Mouse (Mus musculus) midbrain, embryonic 14.5 days (tissue): ENCODE measurements around the gene Usp36. TPM values are rescaled to one million over a fixed set of nuclear protein-coding genes. Genes with fewer than 3 reads are reported as not detected.
A peak's percentile ranks its signal among the peaks of the same experiment; 100 is the strongest.

ENCODE experiments used
- ATAC-seq: fragments of 200-750 bp; cut with Nextera tagmentation; 2 replicates; pipeline ENCODE4 v1.8.0; 2017; ENCODE audit warnings: moderate number of reproducible peaks, moderate library complexity; ENCODE audit not compliant: low FRiP score, low TSS enrichment
- DNase-seq: peaks from one replicate; pipeline ENCODE4 v3.0.0-alpha.2; 2015
- H3K27ac ChIP-seq: fragments of 300-500 bp; sonication (generic); replicated peaks from 2 replicates; pipeline ENCODE4 v1.5.1; 2014; ENCODE audit warnings: mild to moderate bottlenecking, low read depth, low read length, moderate library complexity
- H3K27me3 ChIP-seq: fragments of 300-500 bp; sonication (generic); 2 replicates; pipeline ENCODE4 v1.6.1; 2014; ENCODE audit warnings: low read length, control low read depth, mixed read lengths; ENCODE audit not compliant: control insufficient read depth, insufficient read depth
- H3K36me3 ChIP-seq: fragments of 300-500 bp; sonication (generic); 2 replicates; pipeline ENCODE4 v1.6.1; 2014; ENCODE audit warnings: low read length, control low read depth; ENCODE audit not compliant: control insufficient read depth, insufficient read depth
- H3K4me1 ChIP-seq: fragments of 300-500 bp; sonication (generic); 2 replicates; pipeline ENCODE4 v1.6.1; 2014; ENCODE audit warnings: mild to moderate bottlenecking, antibody characterized with exemption, low read length, control low read depth; ENCODE audit not compliant: control insufficient read depth, insufficient read depth
- H3K4me2 ChIP-seq: fragments of 300-500 bp; sonication (generic); 2 replicates; pipeline ENCODE4 v1.6.1; 2014; ENCODE audit warnings: mild to moderate bottlenecking, low read length, moderate library complexity
- H3K4me3 ChIP-seq: fragments of 300-500 bp; sonication (generic); replicated peaks from 2 replicates; pipeline ENCODE4 v1.5.1; 2014; ENCODE audit warnings: low read depth, low read length
- H3K9ac ChIP-seq: fragments of 300-500 bp; sonication (generic); replicated peaks from 2 replicates; pipeline ENCODE4 v1.6.1; 2014; ENCODE audit warnings: mild to moderate bottlenecking, low read length, moderate library complexity
- H3K9me3 ChIP-seq: fragments of 300-500 bp; sonication (generic); 2 replicates; pipeline ENCODE4 v1.6.1; 2016; ENCODE audit warnings: low read length, control low read depth, mixed read lengths; ENCODE audit not compliant: control insufficient read depth
- WGBS: fragments of 180-500 bp; shearing (Covaris S2); extraction: QIAGEN DNeasy Blood & Tissue Kit; methylation state at CpG from one replicate; pipeline ENCODE4 v1.1.7; 2014; 5-methylcytosine and 5-hydroxymethylcytosine counted together
- polyA plus RNA-seq: library from polyadenylated mRNA; unstranded; fragments of >200 nt; fragmentation: Nextera tagmentation; extraction: Ambion mirVana; gene quantifications from 2 replicates; pipeline ENCODE4 v1.2.1, GENCODE M21; 2014

The Usp36 gene
- polyA plus RNA-seq: 11.7 and 13.4 TPM in 2 replicates

DNA sequence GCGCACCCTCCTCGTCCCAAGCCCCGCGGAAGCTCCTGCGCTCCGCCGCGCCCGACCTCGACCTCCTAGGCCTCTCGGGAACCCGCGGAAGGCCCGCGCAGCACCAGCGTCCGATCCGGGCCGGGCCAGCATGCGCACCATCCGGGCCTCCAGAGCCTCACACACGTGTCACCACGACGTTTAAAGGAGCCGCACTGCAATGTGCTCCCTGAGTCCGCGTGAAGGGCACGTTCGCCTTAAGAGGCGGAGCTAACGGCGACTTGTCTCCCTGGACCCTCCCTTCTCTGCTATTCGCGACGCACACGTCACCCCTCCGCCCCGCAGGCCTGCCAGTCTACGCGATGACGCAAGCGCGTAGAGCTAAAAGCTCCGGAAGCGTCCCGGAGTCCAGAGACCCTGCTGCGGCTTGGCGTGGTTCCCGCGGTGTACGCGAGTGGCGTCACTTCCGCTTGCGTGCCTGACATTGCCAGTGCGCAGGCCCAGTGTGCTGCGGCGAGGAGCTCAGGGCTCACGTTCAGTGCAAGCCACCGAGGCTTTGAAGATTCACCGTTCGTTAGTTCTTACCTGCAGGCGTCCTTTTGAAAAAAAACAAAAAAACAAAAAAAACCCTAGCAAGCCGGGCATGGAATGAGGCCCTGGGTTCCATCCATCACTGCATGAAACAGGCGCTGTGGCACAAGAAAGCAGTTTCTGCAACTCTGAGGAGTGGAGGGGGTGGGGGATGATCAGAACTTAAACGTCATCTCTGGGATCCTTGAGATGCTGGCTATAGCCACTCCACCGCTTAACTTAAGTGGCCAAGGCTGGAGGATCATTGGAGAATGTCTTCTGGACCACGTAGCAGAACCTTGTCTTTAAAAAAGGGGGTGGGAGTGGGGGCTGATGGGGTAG, at the start of gene Usp36:
Gene Usp36 (minus strand): TSS at position 246 of the 891 bp plus-strand sequence.
- Histone ChIP-seq H3K9me3 (no peaks in the 10 kb centered on the region), H3K4me1 (peaks cover 9% of the 10 kb centered on the region), H3K9ac (peak within 1 kb of the TSS; percentile 86), H3K27ac (peak within 1 kb of the TSS; percentile 88), H3K4me3 (peak within 1 kb of the TSS; percentile 92), H3K4me2 (peak within 1 kb of the TSS; percentile 84), H3K36me3 (peaks cover 19% of the 10 kb centered on the region), H3K27me3 (no peaks in the 10 kb centered on the region)
- WGBS: 1% methylated on average over 68 of the region's 68 CpGs
- ATAC-seq (peak; percentile 98), DNase-seq (peak; percentile 100)

DNA sequence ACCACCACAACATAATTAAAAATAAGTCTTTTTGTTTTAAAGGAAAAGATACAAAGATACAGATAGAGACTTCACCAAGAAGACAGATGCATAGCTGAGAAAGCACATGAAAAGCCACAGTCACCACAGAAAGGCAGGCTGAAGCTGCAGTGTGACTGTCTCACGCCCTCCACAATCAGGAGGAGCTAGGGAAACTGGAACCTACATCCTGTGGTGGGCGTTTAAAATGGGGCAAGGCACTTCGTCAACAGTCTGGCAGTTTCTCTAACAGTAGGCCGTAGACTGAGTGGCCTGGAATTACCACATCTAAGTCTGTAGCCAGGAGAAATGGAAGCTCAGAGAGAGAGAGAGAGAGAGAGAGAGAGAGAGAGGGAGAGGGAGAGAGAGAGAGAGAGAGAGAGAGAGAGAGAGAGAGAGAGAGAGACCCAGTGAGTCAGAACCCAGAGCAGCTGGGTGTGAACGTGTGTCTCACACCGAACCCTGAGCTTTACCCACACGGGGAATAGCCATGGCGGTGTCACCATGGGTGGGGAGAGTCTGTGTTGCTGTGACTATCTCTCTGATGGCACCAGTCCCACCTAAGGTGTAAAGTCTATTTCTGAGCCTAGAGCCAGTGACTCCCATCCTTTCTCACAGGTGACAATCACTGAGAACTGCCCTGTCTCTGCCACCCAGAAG, 47.6 kb upstream of the Usp36 start:
- Histone ChIP-seq H3K9ac (no peak overlapping the region), H3K9me3 (no peaks in the 10 kb centered on the region), H3K4me3 (no peak overlapping the region), H3K36me3 (0 out of 2 replicates have a peak, but pooled peaks cover 10% of the 10 kb centered on the region), H3K27me3 (no peaks in the 10 kb centered on the region), H3K4me2 (no peak overlapping the region), H3K27ac (no peak overlapping the region), H3K4me1 (peaks cover 10% of the 10 kb centered on the region)
- no peak for DNase-seq
- 91% methylated on average over 8 of the region's 8 CpGs for WGBS
- no peak for ATAC-seq

DNA sequence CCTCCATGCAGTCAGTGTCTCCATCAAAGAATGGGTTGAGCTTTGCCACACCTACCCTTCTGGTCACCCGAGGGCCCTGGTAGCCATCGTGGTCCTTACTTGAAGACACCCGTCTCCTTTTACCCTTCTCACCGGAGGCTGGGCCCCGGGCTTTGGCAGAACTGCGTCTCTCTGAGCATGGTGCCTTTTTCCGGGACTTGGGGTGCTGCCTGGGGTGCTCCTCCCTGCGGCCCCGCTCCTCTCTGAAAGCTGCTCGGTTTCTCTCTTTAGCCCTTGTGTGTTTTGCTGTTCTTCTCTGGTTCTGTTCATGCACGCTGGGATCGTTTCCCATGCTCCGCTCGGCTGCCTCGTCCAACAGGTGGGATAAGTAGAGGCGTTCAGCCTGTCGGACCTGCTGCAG, 43.4 kb upstream of the Usp36 start:
- H3K4me1 ChIP-seq: no peaks in the 10 kb centered on the region
- no peak overlapping the region for H3K27ac ChIP-seq

GRCm38 (mm10) chr11:118332376-118332775, 42.3 kb upstream of the Usp36 start:
- ATAC-seq: no peak
- peaks cover 5% of the 10 kb centered on the region; the same call in 1 of the 2 replicates for H3K4me1 ChIP-seq
- no peaks in the 10 kb centered on the region for H3K9me3 ChIP-seq
- H3K4me2 ChIP-seq: no peak overlapping the region
- H3K27me3 ChIP-seq: no peaks in the 10 kb centered on the region
- no peak overlapping the region for H3K9ac ChIP-seq
- no peak overlapping the region for H3K27ac ChIP-seq
- no peak for DNase-seq
- H3K4me3 ChIP-seq: no peak overlapping the region
- H3K36me3 ChIP-seq: 0 out of 2 replicates have a peak, but pooled peaks cover 10% of the 10 kb centered on the region
- 95% methylated on average over 11 of the region's 11 CpGs for WGBS

More for the DNA sequence above, 43.4 kb upstream of the Usp36 start:
- Histone ChIP-seq H3K4me2 (no peak overlapping the region), H3K36me3 (0 out of 2 replicates have a peak, but pooled peaks cover 10% of the 10 kb centered on the region), H3K9me3 (no peaks in the 10 kb centered on the region), H3K9ac (no peak overlapping the region), H3K4me3 (no peak overlapping the region), H3K27me3 (no peaks in the 10 kb centered on the region)
- no peak for DNase-seq
- 91% methylated on average over 17 of the region's 17 CpGs for WGBS
- ATAC-seq: no peak

DNA sequence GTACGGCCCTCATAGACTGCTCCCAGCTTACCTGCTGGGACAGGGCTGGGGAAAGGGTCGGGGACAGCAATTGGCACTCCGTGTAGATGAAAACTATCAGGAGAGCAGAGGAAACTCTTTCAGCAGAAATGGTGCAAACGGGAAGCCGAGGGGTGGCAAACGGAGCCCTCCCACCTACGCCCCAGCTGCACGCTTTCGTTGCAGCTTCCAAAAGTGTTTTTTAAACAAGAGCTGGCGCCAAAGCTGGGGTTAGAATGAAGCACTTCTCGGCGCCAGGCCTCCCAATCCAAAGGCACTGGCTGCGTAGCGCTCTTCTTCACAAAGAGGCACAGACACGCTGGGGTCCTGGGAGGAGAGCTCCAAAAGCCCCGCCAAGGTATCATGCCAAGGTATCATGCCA, 40.7 kb upstream of the Usp36 start:
- Histone ChIP-seq H3K4me2 (no peak overlapping the region), H3K9me3 (no peaks in the 10 kb centered on the region), H3K27me3 (no peaks in the 10 kb centered on the region), H3K4me1 (peaks cover 13% of the 10 kb centered on the region; the same call in 1 of the 2 replicates), H3K4me3 (no peak overlapping the region), H3K9ac (no peak overlapping the region), H3K36me3 (0 out of 2 replicates have a peak, but pooled peaks cover 10% of the 10 kb centered on the region), H3K27ac (no peak overlapping the region)
- no peak for ATAC-seq
- no peak for DNase-seq
- 97% methylated on average over 16 of the region's 16 CpGs for WGBS

- Histone ChIP-seq H3K27me3 (no peaks in the 10 kb centered on the region), H3K9me3 (no peaks in the 10 kb centered on the region), H3K9ac (no peak overlapping the region), H3K4me3 (no peak overlapping the region), H3K4me2 (no peak overlapping the region), H3K36me3 (0 out of 2 replicates have a peak, but pooled peaks cover 10% of the 10 kb centered on the region), H3K4me1 (peaks cover 13% of the 10 kb centered on the region; the same call in 1 of the 2 replicates), H3K27ac (no peak overlapping the region)
- DNase-seq: no peak
- 94% methylated on average over 14 of the region's 14 CpGs for WGBS
- no peak for ATAC-seq
These were observed 40.3 kb upstream of the Usp36 start for GRCm38 (mm10) chr11:118330361-118330760.

DNA sequence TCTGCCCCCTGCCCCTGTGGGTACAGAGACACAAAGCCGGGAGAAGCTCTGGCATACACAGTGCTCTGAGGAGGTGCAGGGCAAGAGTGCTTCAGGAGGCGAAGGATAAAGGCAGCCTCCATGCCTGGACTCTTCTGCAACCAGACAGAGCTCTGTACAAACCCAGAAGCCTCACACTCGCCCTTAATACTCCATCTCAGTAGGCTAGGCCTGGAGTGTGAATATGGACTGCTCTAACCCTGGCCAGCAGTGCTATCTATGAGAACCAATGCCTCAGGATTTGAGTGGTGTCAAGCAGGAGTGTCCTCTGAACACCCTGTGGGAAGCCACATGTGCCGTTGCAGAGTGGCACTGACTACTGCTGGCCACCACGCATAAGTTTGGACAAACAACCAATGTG, 38.9 kb upstream of the Usp36 start:
- Histone ChIP-seq H3K9me3 (no peaks in the 10 kb centered on the region), H3K36me3 (0 out of 2 replicates have a peak, but pooled peaks cover 10% of the 10 kb centered on the region), H3K9ac (no peak overlapping the region), H3K4me3 (no peak overlapping the region), H3K27me3 (no peaks in the 10 kb centered on the region), H3K4me2 (no peak overlapping the region), H3K4me1 (peaks cover 13% of the 10 kb centered on the region; the same call in 1 of the 2 replicates), H3K27ac (no peak overlapping the region)
- no peak for ATAC-seq
- DNase-seq: no peak
- WGBS: 94% methylated on average over 5 of the region's 5 CpGs

DNA sequence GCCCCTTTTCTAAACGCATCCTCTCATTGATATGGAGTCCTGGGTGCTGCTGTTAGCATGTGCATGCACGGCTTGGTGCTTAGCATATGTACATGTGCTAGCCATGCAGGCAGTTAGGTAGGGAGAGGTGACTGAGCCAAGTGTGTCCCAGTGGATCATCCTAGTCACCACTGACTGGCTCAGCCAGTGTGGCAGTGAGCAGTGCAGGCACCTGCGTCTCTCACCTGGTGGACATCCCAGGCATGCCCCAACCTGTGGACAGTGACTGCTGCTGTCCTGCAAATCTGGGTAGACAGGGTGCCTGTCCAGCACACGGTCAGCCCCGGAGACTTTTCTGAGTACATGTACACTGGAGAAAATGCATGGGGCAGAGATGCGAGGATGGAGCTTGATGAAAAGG, 38.5 kb upstream of the Usp36 start:
- DNase-seq (no peak), ATAC-seq (no peak)
- Histone ChIP-seq H3K9me3 (no peaks in the 10 kb centered on the region), H3K27me3 (no peaks in the 10 kb centered on the region), H3K36me3 (0 out of 2 replicates have a peak, but pooled peaks cover 7% of the 10 kb centered on the region), H3K9ac (no peak overlapping the region), H3K4me2 (no peak overlapping the region), H3K4me1 (peaks cover 13% of the 10 kb centered on the region; the same call in 1 of the 2 replicates), H3K27ac (0 out of 2 replicates have a peak overlapping the region, but pooled peaks have one; percentile 79), H3K4me3 (no peak overlapping the region)
- WGBS: 95% methylated on average over 6 of the region's 6 CpGs
